Mouse (Mus musculus) stomach, postnatal 0 days (tissue): ENCODE results near the gene Sult5a1. TPM values are rescaled to one million over a fixed set of nuclear protein-coding genes. Genes with fewer than 3 reads are reported as not detected.

Source experiments
- ATAC-seq: fragments of 200-750 bp; cut with Nextera tagmentation; 2 replicates; pipeline ENCODE4 v1.8.0; 2017; ENCODE audit not compliant: low FRiP score, low TSS enrichment
- DNase-seq: peaks from one replicate; pipeline ENCODE4 v3.0.0-alpha.2; 2016; ENCODE audit warnings: low spot score
- H3K27ac ChIP-seq: fragments of 300-500 bp; sonication (generic); replicated peaks from 2 replicates; pipeline ENCODE4 v1.5.1; 2014; ENCODE audit warnings: mild to moderate bottlenecking, control low read depth
- H3K27me3 ChIP-seq: fragments of 300-500 bp; sonication (generic); 2 replicates; pipeline ENCODE4 v1.6.1; 2014; ENCODE audit warnings: low read length; ENCODE audit not compliant: control insufficient read depth, insufficient read depth
- H3K36me3 ChIP-seq: fragments of 300-500 bp; sonication (generic); 2 replicates; pipeline ENCODE4 v1.6.1; 2014; ENCODE audit warnings: low read length, mixed read lengths; ENCODE audit not compliant: control insufficient read depth, insufficient read depth
- H3K4me1 ChIP-seq: fragments of 300-500 bp; sonication (generic); replicated peaks from 2 replicates; pipeline ENCODE4 v1.6.1; 2014; ENCODE audit warnings: antibody characterized with exemption; ENCODE audit not compliant: control insufficient read depth, insufficient read depth
- H3K4me2 ChIP-seq: fragments of 300-500 bp; sonication (generic); replicated peaks from 2 replicates; pipeline ENCODE4 v1.6.1; 2014; ENCODE audit warnings: low read depth, mild to moderate bottlenecking, control low read depth, moderate library complexity
- H3K4me3 ChIP-seq: fragments of 300-500 bp; sonication (generic); 2 replicates; pipeline ENCODE4 v1.5.1; 2014; ENCODE audit warnings: low read depth, low read length, control low read depth
- H3K9ac ChIP-seq: fragments of 300-500 bp; sonication (generic); 2 replicates; pipeline ENCODE4 v1.6.1; 2014; ENCODE audit warnings: mild to moderate bottlenecking, low read length, control low read depth, mixed read lengths
- H3K9me3 ChIP-seq: fragments of 300-500 bp; sonication (generic); 2 replicates; pipeline ENCODE4 v1.6.1; 2016; ENCODE audit warnings: low read length; ENCODE audit not compliant: control insufficient read depth
- CTCF ChIP-seq: IDR thresholded peaks from 2 replicates; pipeline ENCODE4 v1.5.1; 2016; ENCODE audit warnings: antibody characterized with exemption, low read depth, mild to moderate bottlenecking, moderate library complexity
- EP300 ChIP-seq: optimal IDR thresholded peaks from 2 replicates; pipeline ENCODE3; 2016; ENCODE audit warnings: antibody characterized with exemption
- WGBS: fragments of 180-500 bp; shearing (Covaris S2); extraction: QIAGEN DNeasy Blood & Tissue Kit; methylation state at CpG from one replicate; pipeline ENCODE4 v1.1.7; 2014; 5-methylcytosine and 5-hydroxymethylcytosine counted together
- polyA plus RNA-seq: library from polyadenylated mRNA; unstranded; fragments of >200 nt; fragmentation: Nextera tagmentation; extraction: Ambion mirVana; gene quantifications from 2 replicates; pipeline ENCODE4 v1.2.1, GENCODE M21; 2015

The Sult5a1 gene
- polyA plus RNA-seq, 1 experiment from 2014 or later: 7.8 TPM

GRCm38 (mm10) chr8:123117127-123117731, 40.9 kb downstream of the Sult5a1 start, which contains the start of gene Cpne7:
TSS of gene Cpne7 (plus strand) at chr8:123117374.
- TF ChIP-seq EP300 (no peak), CTCF (no peak)
- 1% methylated on average over 49 of the region's 51 CpGs for WGBS
- peak within 1 kb of the TSS; percentile 28 for H3K9ac ChIP-seq
- ATAC-seq: no peak; the same call in 1 of the 2 replicates
- 0 out of 2 replicates have a peak, but pooled peaks cover 2% of the 10 kb centered on the region for H3K4me1 ChIP-seq
- H3K27me3 ChIP-seq: peaks cover 3% of the 10 kb centered on the region; the same call in 1 of the 2 replicates
- H3K4me3 ChIP-seq: peak within 1 kb of the TSS; percentile 43
- peak within 1 kb of the TSS; percentile 67 for H3K4me2 ChIP-seq
- H3K9me3 ChIP-seq: no peaks in the 10 kb centered on the region
- no peaks in the 10 kb centered on the region for H3K36me3 ChIP-seq
- DNase-seq: peak; percentile 43
- no peak within 1 kb of the TSS for H3K27ac ChIP-seq

- no peaks in the 10 kb centered on the region for H3K9me3 ChIP-seq
- peaks cover 3% of the 10 kb centered on the region; the same call in 1 of the 2 replicates for H3K27me3 ChIP-seq
- H3K4me2 ChIP-seq: no peak overlapping the region
- DNase-seq (no peak), ATAC-seq (no peak)
- H3K36me3 ChIP-seq: no peaks in the 10 kb centered on the region
- 0 out of 2 replicates have a peak, but pooled peaks cover 2% of the 10 kb centered on the region for H3K4me1 ChIP-seq
- whole genome bisulfite sequencing: 27% methylated on average over 3 of the region's 3 CpGs
- no peak overlapping the region for H3K9ac ChIP-seq
- no peak overlapping the region for H3K4me3 ChIP-seq
- TF ChIP-seq EP300 (no peak), CTCF (no peak)
- H3K27ac ChIP-seq: no peak overlapping the region
Observed at GRCm38 (mm10) chr8:123114644-123115043, 43.5 kb downstream of the Sult5a1 start.

- Histone ChIP-seq H3K36me3 (no peaks in the 10 kb centered on the region), H3K4me1 (0 out of 2 replicates have a peak, but pooled peaks cover 2% of the 10 kb centered on the region), H3K9ac (no peak overlapping the region), H3K4me2 (no peak overlapping the region), H3K4me3 (no peak overlapping the region), H3K9me3 (no peaks in the 10 kb centered on the region), H3K27ac (no peak overlapping the region), H3K27me3 (peaks cover 3% of the 10 kb centered on the region; the same call in 1 of the 2 replicates)
- TF ChIP-seq EP300 (no peak), CTCF (peak; percentile 61)
- WGBS: 53% methylated on average over 2 of the region's 2 CpGs
- no peak for DNase-seq
- no peak for ATAC-seq
Observed at GRCm38 (mm10) chr8:123113908-123114469, 44.1 kb downstream of the Sult5a1 start.

- no peak for TF ChIP-seq EP300
- TF ChIP-seq CTCF: no peak
- no peak overlapping the region for H3K27ac ChIP-seq
- no peak overlapping the region for H3K9ac ChIP-seq
- no peak for ATAC-seq
- no peak for DNase-seq
- H3K27me3 ChIP-seq: peaks cover 3% of the 10 kb centered on the region; the same call in 1 of the 2 replicates
- H3K9me3 ChIP-seq: no peaks in the 10 kb centered on the region
- WGBS: 68% methylated on average over 9 of the region's 9 CpGs
- H3K4me2 ChIP-seq: no peak overlapping the region
- no peak overlapping the region for H3K4me3 ChIP-seq
- 0 out of 2 replicates have a peak, but pooled peaks cover 2% of the 10 kb centered on the region for H3K4me1 ChIP-seq
- no peaks in the 10 kb centered on the region for H3K36me3 ChIP-seq
Observed at GRCm38 (mm10) chr8:123112892-123113291, 45.2 kb downstream of the Sult5a1 start.

GRCm38 (mm10) chr8:123110649-123111048, 47.5 kb downstream of the Sult5a1 start:
- peak; percentile 83 for DNase-seq
- H3K4me1 ChIP-seq: no peaks in the 10 kb centered on the region
- ATAC-seq: peak; percentile 84
- no peak overlapping the region for H3K4me3 ChIP-seq
- no peak for TF ChIP-seq EP300
- peak; percentile 85 for TF ChIP-seq CTCF
- no peak overlapping the region for H3K4me2 ChIP-seq
- no peaks in the 10 kb centered on the region for H3K27me3 ChIP-seq
- H3K36me3 ChIP-seq: no peaks in the 10 kb centered on the region
- H3K9me3 ChIP-seq: no peaks in the 10 kb centered on the region
- peak overlapping the region; percentile 13; the same call in 1 of the 2 replicates for H3K27ac ChIP-seq
- no peak overlapping the region for H3K9ac ChIP-seq
- 3% methylated on average over 4 of the region's 4 CpGs for WGBS

GRCm38 (mm10) chr8:123108953-123109352, 49.2 kb downstream of the Sult5a1 start:
- Histone ChIP-seq H3K27me3 (no peaks in the 10 kb centered on the region), H3K27ac (no peak overlapping the region), H3K9me3 (no peaks in the 10 kb centered on the region), H3K36me3 (peaks cover 6% of the 10 kb centered on the region), H3K9ac (no peak overlapping the region), H3K4me3 (no peak overlapping the region), H3K4me2 (no peak overlapping the region), H3K4me1 (no peaks in the 10 kb centered on the region)
- 83% methylated on average over 5 of the region's 5 CpGs for WGBS
- TF ChIP-seq EP300: no peak
- no peak for TF ChIP-seq CTCF
- DNase-seq (no peak), ATAC-seq (no peak)
